ENCODE assay signal across 8 mouse cellular contexts in genomic region chr4:152038225-152038984, GRCm38 (mm10). TPM values are rescaled to one million over a fixed set of nuclear protein-coding genes. Genes with fewer than 3 reads are reported as not detected.
A peak's percentile ranks its signal among the peaks of the same experiment; 100 is the strongest.
DNase-seq lines count a peak whose midpoint lies in the region; ATAC-seq lines count a peak whose summit lies in the region.

TSS of gene Tas1r1 (minus strand) at chr4:152038568.

- peak within 1 kb of the TSS; percentile 92 for H3K4me2 ChIP-seq in heart, embryonic 12.5 days
- peak within 1 kb of the TSS; percentile 94 for H3K4me2 ChIP-seq in forebrain, embryonic 15.5 days (replicated peaks)
- peak within 1 kb of the TSS; percentile 80 for H3K4me2 ChIP-seq in liver, embryonic 11.5 days

- peaks cover 9% of the 10 kb centered on the region for H3K4me1 ChIP-seq in heart, embryonic 12.5 days (replicated peaks)
- peaks cover 15% of the 10 kb centered on the region for H3K4me1 ChIP-seq in forebrain, embryonic 15.5 days
- peaks cover 4% of the 10 kb centered on the region for H3K4me1 ChIP-seq in liver, embryonic 11.5 days (replicated peaks; ENCODE audit: control insufficient read depth, insufficient read depth, low read length)

- H3K4me3 ChIP-seq in heart, embryonic 12.5 days: peak within 1 kb of the TSS; percentile 91
- peak within 1 kb of the TSS; percentile 100 for H3K4me3 ChIP-seq in forebrain, embryonic 15.5 days
- H3K4me3 ChIP-seq in liver, embryonic 11.5 days (ENCODE audit: low read depth, low read length): peak within 1 kb of the TSS; percentile 100

- ATAC-seq in heart, embryonic 12.5 days (ENCODE audit: insufficient number of reproducible peaks, low FRiP score): no peak
- 0 out of 2 replicates have a peak, but pooled peaks have one; percentile 9 for ATAC-seq in forebrain, embryonic 15.5 days (replicated peaks)
- ATAC-seq in liver, embryonic 11.5 days (replicated peaks; ENCODE audit: low FRiP score): no peak

- H3K36me3 ChIP-seq in heart, embryonic 12.5 days: peaks cover 26% of the 10 kb centered on the region
- peaks cover 25% of the 10 kb centered on the region for H3K36me3 ChIP-seq in forebrain, embryonic 15.5 days
- peaks cover 23% of the 10 kb centered on the region for H3K36me3 ChIP-seq in liver, embryonic 11.5 days (ENCODE audit: control insufficient read depth, insufficient read depth, low read length)

- no peaks in the 10 kb centered on the region for H3K9me3 ChIP-seq in heart, embryonic 12.5 days (replicated peaks)
- H3K9me3 ChIP-seq in forebrain, embryonic 15.5 days: no peaks in the 10 kb centered on the region
- H3K9me3 ChIP-seq in liver, embryonic 11.5 days (ENCODE audit: control insufficient read depth, low read length): no peaks in the 10 kb centered on the region

- DNase-seq in heart, adult 8-10 months (ENCODE audit: low spot score): no peak
- peak; percentile 51 for DNase-seq in CD4-positive, CD25-positive, alpha-beta regulatory T cell, adult 2 months (ENCODE audit: low read depth, low spot score)
- DNase-seq in liver, embryonic 11.5 days (ENCODE audit: low spot score): no peak
- DNase-seq in retina, embryonic 14.5 days (ENCODE audit: low spot score): no peak
- DNase-seq in thymus, adult 18-20 months: no peak
- no peak for DNase-seq in frontal cortex, postnatal 36 days (ENCODE audit: low spot score in 2 of 2)

- peak within 1 kb of the TSS; percentile 95 for H3K9ac ChIP-seq in heart, embryonic 12.5 days
- peak within 1 kb of the TSS; percentile 79 for H3K9ac ChIP-seq in forebrain, embryonic 15.5 days (replicated peaks)
- H3K9ac ChIP-seq in liver, embryonic 11.5 days (ENCODE audit: low read depth, low read length): peak within 1 kb of the TSS; percentile 96

- peaks cover 7% of the 10 kb centered on the region; the same call in 1 of the 2 replicates for H3K27me3 ChIP-seq in heart, embryonic 12.5 days (replicated peaks)
- no peaks in the 10 kb centered on the region for H3K27me3 ChIP-seq in forebrain, embryonic 15.5 days
- H3K27me3 ChIP-seq in liver, embryonic 11.5 days (replicated peaks; ENCODE audit: control insufficient read depth, insufficient read depth, low read length): no peaks in the 10 kb centered on the region

- 39% methylated on average over 10 of the region's 10 CpGs for WGBS in heart, embryonic 12.5 days
- WGBS in forebrain, embryonic 15.5 days: 53% methylated on average over 10 of the region's 10 CpGs
- 44% methylated on average over 10 of the region's 10 CpGs for WGBS in liver, embryonic 11.5 days

- no peak within 1 kb of the TSS for H3K27ac ChIP-seq in heart, embryonic 12.5 days (ENCODE audit: poor library complexity, severe bottlenecking)
- H3K27ac ChIP-seq in forebrain, embryonic 15.5 days (replicated peaks): peak within 1 kb of the TSS; percentile 48
- H3K27ac ChIP-seq in liver, embryonic 11.5 days (ENCODE audit: low read depth, low read length): peak within 1 kb of the TSS; percentile 67

RNA-seq across cellular contexts. Expression of gene Tas1r1, which starts in this region (rescaled TPM):
- 0.06 and 0.13 TPM in 2 replicates for polyA plus RNA-seq in heart, embryonic 12.5 days (2016; fragmentation: Nextera tagmentation; extraction: Ambion mirVana)
- not detected for total RNA-seq in heart, adult 8-10 months (2022)
- polyA plus RNA-seq in forebrain, embryonic 15.5 days (2015; fragmentation: Nextera tagmentation; extraction: Ambion mirVana): 1.5 TPM in 2 replicates
- 0.18 and 0.21 TPM in 2 replicates for polyA plus RNA-seq in liver, embryonic 11.5 days (2014; fragmentation: Nextera tagmentation; extraction: Ambion mirVana)
